Mouse (Mus musculus) MEL (cell line): ENCODE results near the gene Enkur. TPM values are rescaled to one million over a fixed set of nuclear protein-coding genes. Genes with fewer than 3 reads are reported as not detected.

Source experiments
- DNase-seq: peaks from one replicate; pipeline ENCODE4 v3.0.0; 2011; ENCODE audit warnings: low read depth, low spot score
- H3K27ac ChIP-seq: 2 replicates; pipeline ENCODE4 v1.5.1; 2012; ENCODE audit warnings: low read depth, mild to moderate bottlenecking, control low read depth, low read length, moderate library complexity; ENCODE audit not compliant: control insufficient read depth
- H3K27me3 ChIP-seq, 2 experiments: fragments of 150-350 bp in 1 of 2; sonication (generic) in 1 of 2; 2 replicates each; pipeline ENCODE4 v1.6.1; 2012; ENCODE audit warnings: low read length in 2 of 2, mild to moderate bottlenecking in 2 of 2, improper control_type of control experiment in 1 of 2, moderate library complexity in 1 of 2; ENCODE audit not compliant: insufficient read depth in 2 of 2, control insufficient read depth in 1 of 2
- H3K36me3 ChIP-seq, 2 experiments: 2 replicates each; pipeline ENCODE4 v1.6.1; 2012 to 2014; ENCODE audit warnings: low read length in 2 of 2, improper control_type of control experiment in 1 of 2, inconsistent platforms in 1 of 2, mild to moderate bottlenecking in 1 of 2; ENCODE audit not compliant: insufficient read depth in 2 of 2, control insufficient read depth in 1 of 2
- H3K4me1 ChIP-seq, 2 experiments: fragments of 150-350 bp in 1 of 2; sonication (generic) in 1 of 2; 2 replicates each; pipeline ENCODE4 v1.6.1; 2012; ENCODE audit warnings: low read length in 2 of 2, improper control_type of control experiment in 1 of 2, mild to moderate bottlenecking in 1 of 2; ENCODE audit not compliant: insufficient read depth in 2 of 2, control insufficient read depth in 1 of 2
- H3K4me3 ChIP-seq, 2 experiments: fragments of 150-350 bp in 1 of 2; sonication (generic) in 1 of 2; 2 replicates each; pipeline ENCODE4 v1.5.1; 2012; ENCODE audit warnings: low read depth in 2 of 2, low read length in 2 of 2, mild to moderate bottlenecking in 2 of 2, moderate library complexity in 2 of 2, control low read depth in 1 of 2, improper control_type of control experiment in 1 of 2; ENCODE audit not compliant: control insufficient read depth in 1 of 2, insufficient read depth in 1 of 2
- H3K79me2 ChIP-seq: 2 replicates; pipeline ENCODE4 v1.6.1; 2012; ENCODE audit warnings: mild to moderate bottlenecking, low read length, moderate library complexity; ENCODE audit not compliant: control insufficient read depth, poor library complexity, insufficient read depth
- H3K9ac ChIP-seq: 2 replicates; pipeline ENCODE4 v1.6.1; 2012; ENCODE audit warnings: low read depth, mild to moderate bottlenecking, control low read depth, low read length, moderate library complexity; ENCODE audit not compliant: control insufficient read depth, poor library complexity, severe bottlenecking
- H3K9me3 ChIP-seq: fragments of 150-350 bp; sonication (generic); replicated peaks from 2 replicates; pipeline ENCODE4 v1.6.1; 2012; ENCODE audit warnings: mild to moderate bottlenecking, low read length, improper control_type of control experiment, moderate library complexity; ENCODE audit not compliant: insufficient read depth
- E2F4 ChIP-seq: IDR thresholded peaks from 2 replicates; pipeline ENCODE4 v1.6.1; 2011; ENCODE audit warnings: low read depth, low read length, improper control_type of control experiment, borderline replicate concordance
- EP300 ChIP-seq, 2 experiments: IDR thresholded peaks; 2 replicates each; pipeline ENCODE4 v1.6.1; 2011; ENCODE audit warnings: improper control_type of control experiment in 2 of 2, low read length in 2 of 2, low read depth in 1 of 2, mild to moderate bottlenecking in 1 of 2
- HCFC1 ChIP-seq: IDR thresholded peaks from 2 replicates; pipeline ENCODE4 v1.6.1; 2012; ENCODE audit warnings: low read depth, mild to moderate bottlenecking, inconsistent platforms, low read length, improper control_type of control experiment, moderate library complexity
- JUND ChIP-seq: IDR thresholded peaks from 2 replicates; pipeline ENCODE4 v1.6.1; 2011; ENCODE audit warnings: low read depth, mild to moderate bottlenecking, improper control_type of control experiment, low read length
- KAT2A ChIP-seq: conservative IDR thresholded peaks from 2 replicates; pipeline ENCODE4 v1.6.1; 2012; ENCODE audit warnings: low read depth, low read length, improper control_type of control experiment, inconsistent platforms
- MEF2A ChIP-seq: IDR thresholded peaks from 2 replicates; pipeline ENCODE4 v1.6.1; 2014; ENCODE audit warnings: low read depth, mild to moderate bottlenecking, inconsistent platforms, low read length, improper control_type of control experiment; ENCODE audit not compliant: poor library complexity, insufficient replicate concordance, severe bottlenecking; ENCODE audit errors: extremely low read depth
- MXI1 ChIP-seq: IDR thresholded peaks from 2 replicates; pipeline ENCODE4 v1.6.1; 2011; ENCODE audit warnings: mild to moderate bottlenecking, low read depth, low read length, improper control_type of control experiment
- NELFE ChIP-seq: IDR thresholded peaks from 2 replicates; pipeline ENCODE4 v1.6.1; 2011; ENCODE audit warnings: low read depth, low read length, improper control_type of control experiment
- POLR2AphosphoS2 ChIP-seq: IDR thresholded peaks from 2 replicates; pipeline ENCODE4 v1.6.1; 2011; ENCODE audit warnings: low read length, improper control_type of control experiment
- RAD21 ChIP-seq: IDR thresholded peaks from 2 replicates; pipeline ENCODE4 v1.6.1; 2011; ENCODE audit warnings: mild to moderate bottlenecking, low read depth, low read length, improper control_type of control experiment
- RCOR1 ChIP-seq: IDR thresholded peaks from 2 replicates; pipeline ENCODE4 v1.6.1; 2012; ENCODE audit warnings: low read depth, mild to moderate bottlenecking, inconsistent platforms, low read length, improper control_type of control experiment
- SIN3A ChIP-seq: IDR thresholded peaks from 2 replicates; pipeline ENCODE4 v1.6.1; 2012; ENCODE audit warnings: low read length, improper control_type of control experiment, inconsistent platforms
- SMC3 ChIP-seq: IDR thresholded peaks from 2 replicates; pipeline ENCODE4 v1.6.1; 2011; ENCODE audit warnings: low read depth, low read length, improper control_type of control experiment
- TAL1 ChIP-seq: IDR thresholded peaks from 2 replicates; pipeline ENCODE4 v1.6.1; 2012; ENCODE audit warnings: mild to moderate bottlenecking, inconsistent platforms, low read length, moderate library complexity, mixed read lengths
- TBP ChIP-seq: IDR thresholded peaks from 2 replicates; pipeline ENCODE4 v1.8.0; 2011; ENCODE audit warnings: low read depth, low read length, improper control_type of control experiment
- USF2 ChIP-seq, 2 experiments: IDR thresholded peaks; 2 replicates each; pipeline ENCODE4 v1.6.1; 2011 to 2012; ENCODE audit warnings: improper control_type of control experiment in 2 of 2, low read length in 2 of 2, borderline replicate concordance in 1 of 2, inconsistent platforms in 1 of 2, low read depth in 1 of 2, mild to moderate bottlenecking in 1 of 2; ENCODE audit not compliant: insufficient read depth in 1 of 2
- ZC3H11A ChIP-seq: IDR thresholded peaks from 2 replicates; pipeline ENCODE4 v1.6.1; 2012; ENCODE audit warnings: low read depth, mild to moderate bottlenecking, inconsistent platforms, low read length, improper control_type of control experiment
- ZNF384 ChIP-seq: IDR thresholded peaks from 2 replicates; pipeline ENCODE4 v1.6.1; 2012; ENCODE audit warnings: low read depth, mild to moderate bottlenecking, inconsistent platforms, low read length, improper control_type of control experiment
- polyA plus RNA-seq, 2 experiments: library from polyadenylated mRNA; stranded (reverse) in 1 of 2; unstranded in 1 of 2; fragments of >175 nt in 1 of 2; fragments of >200 nt in 1 of 2; gene quantifications; 2 replicates each; pipeline versions ENCODE4 v1.2.1 to v1.2.4; 2012; ENCODE audit warnings: low replicate concordance in 2 of 2, low read depth in 1 of 2; ENCODE audit not compliant: insufficient read length in 2 of 2, insufficient read depth in 1 of 2, missing spikeins in 1 of 2
- total RNA-seq: library from RNA; depleted of rRNA; stranded (reverse); fragments of 300-350 nt; gene quantifications from 2 replicates; pipeline ENCODE4 v1.2.3, GENCODE M21; 2012

The Enkur gene
- total and polyA plus RNA-seq, 3 experiments, result not detected

GRCm38 (mm10) chr2:21167916-21168315 lies 37.2 kb downstream of the Enkur start:
- no peak overlapping the region for H3K4me3 ChIP-seq
- DNase-seq, result no peak
- H3K4me1 ChIP-seq, result no peaks in the 10 kb centered on the region
- no peak overlapping the region for H3K27ac ChIP-seq
- no peaks in the 10 kb centered on the region for H3K27me3 ChIP-seq
- H3K79me2 ChIP-seq, result no peaks in the 10 kb centered on the region
- H3K36me3 ChIP-seq, result no peaks in the 10 kb centered on the region; a peak in 1 of 4 replicates
- no peak overlapping the region for H3K9ac ChIP-seq
- TF ChIP-seq NELFE (no peak), TAL1 (no peak), HCFC1 (no peak), ZNF384 (no peak), POLR2AphosphoS2 (no peak), E2F4 (no peak)
- no peaks in the 10 kb centered on the region for H3K9me3 ChIP-seq

DNA sequence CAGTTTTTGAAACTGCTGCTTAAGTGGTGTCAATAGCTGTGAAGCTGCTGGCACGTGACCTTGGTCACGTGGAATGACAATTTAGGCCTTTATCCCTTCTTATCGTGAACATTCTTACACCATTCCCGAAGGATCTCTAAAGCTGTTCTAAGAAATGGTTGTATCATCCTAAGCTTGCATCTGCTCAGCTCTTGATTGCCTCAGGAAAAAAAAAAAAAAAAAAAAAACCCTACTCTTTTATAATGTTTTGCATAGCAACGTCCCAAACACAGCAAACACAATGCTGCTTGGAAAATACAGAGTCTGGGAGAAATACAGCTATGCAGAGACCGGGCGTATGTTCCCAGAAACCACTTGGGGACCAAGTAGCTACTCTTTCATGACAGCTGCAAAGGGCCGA lies 40.9 kb downstream of the Enkur start:
- Histone ChIP-seq H3K36me3 (no peaks in the 10 kb centered on the region), H3K27me3 (no peaks in the 10 kb centered on the region), H3K27ac (no peak overlapping the region), H3K4me1 (no peaks in the 10 kb centered on the region), H3K9me3 (no peaks in the 10 kb centered on the region), H3K79me2 (no peaks in the 10 kb centered on the region), H3K9ac (no peak overlapping the region), H3K4me3 (no peak overlapping the region)
- no peak for DNase-seq
- TF ChIP-seq ZNF384 (no peak), HCFC1 (no peak), RAD21 (no peak), USF2 (IDR thresholded peaks at IDR 0.05; ENCODE audit: borderline replicate concordance in 1 of 2, insufficient read depth in 1 of 2, low read depth in 1 of 2, low read length in 2 of 2) (no peak), TBP (no peak), EP300 (IDR thresholded peaks at IDR 0.05; ENCODE audit: low read depth in 1 of 2, low read length in 2 of 2) (no peak), MEF2A (no peak), ZC3H11A (no peak), SIN3A (no peak), RCOR1 (no peak), MXI1 (no peak), JUND (no peak), KAT2A (no peak), SMC3 (no peak)
